Mouse (Mus musculus) urinary bladder, postnatal 25 days (tissue): ENCODE data around the gene Foxp1.

Source experiments
- DNase-seq: peaks from one replicate; pipeline ENCODE4 v3.0.0; 2022; ENCODE audit warnings: low spot score

The Foxp1 gene

DNA sequence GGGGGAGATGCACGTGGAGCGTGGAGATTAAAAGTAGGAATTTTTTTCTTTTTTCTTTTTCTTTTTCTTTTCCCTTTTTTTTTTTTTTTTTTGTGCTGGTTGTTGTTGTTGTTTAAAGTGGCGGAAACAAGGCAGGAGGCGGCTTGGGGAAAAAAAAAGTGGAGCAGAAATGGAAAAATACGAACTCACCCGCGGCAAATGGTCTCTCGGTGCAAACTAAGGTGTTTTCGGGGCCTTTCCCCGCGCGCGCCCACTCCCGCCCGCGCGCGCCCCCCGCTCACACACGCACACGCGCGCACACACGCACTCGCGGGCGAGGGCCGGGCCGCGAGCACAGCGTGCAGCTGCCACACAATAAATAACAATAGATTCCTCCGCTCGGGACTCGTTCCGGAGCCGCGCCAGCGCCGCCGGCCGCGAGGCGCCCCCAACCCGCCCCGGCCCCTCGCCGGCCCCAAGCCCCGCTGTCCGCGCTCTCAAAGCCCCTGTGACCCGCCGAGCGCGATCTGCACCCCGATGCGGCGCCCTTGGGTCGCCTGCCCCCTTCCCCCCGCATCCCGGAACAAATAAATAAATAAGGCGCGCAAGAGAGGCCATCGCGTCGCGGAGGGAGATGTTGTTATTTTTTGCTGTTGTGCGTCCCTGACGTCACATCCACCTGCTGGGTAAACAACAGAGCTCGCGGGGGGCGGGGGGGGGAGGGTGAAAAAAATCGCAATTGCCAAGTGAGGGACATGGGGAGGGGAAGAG lies at the start of gene Foxp1:
Gene Foxp1 (minus strand): TSS at position 363 of the 750 bp plus-strand sequence.
- DNase-seq: peak; percentile 67

- DNase-seq: no peak
Observed at GRCm38 (mm10) chr6:99572071-99572470, 49.5 kb upstream of the Foxp1 start.

- DNase-seq: no peak
Observed at GRCm38 (mm10) chr6:99566921-99567320, 44.4 kb upstream of the Foxp1 start.

- no peak for DNase-seq
Observed at GRCm38 (mm10) chr6:99564766-99565165, 42.2 kb upstream of the Foxp1 start.

GRCm38 (mm10) chr6:99556950-99557349 lies 34.4 kb upstream of the Foxp1 start:
- DNase-seq: no peak

GRCm38 (mm10) chr6:99552816-99553215 lies 30.3 kb upstream of the Foxp1 start:
- no peak for DNase-seq

GRCm38 (mm10) chr6:99546416-99546815 lies 23.9 kb upstream of the Foxp1 start:
- no peak for DNase-seq

GRCm38 (mm10) chr6:99545437-99545836 lies 22.9 kb upstream of the Foxp1 start:
- DNase-seq: no peak

GRCm38 (mm10) chr6:99541105-99541504 lies 18.6 kb upstream of the Foxp1 start:
- DNase-seq: no peak

DNA sequence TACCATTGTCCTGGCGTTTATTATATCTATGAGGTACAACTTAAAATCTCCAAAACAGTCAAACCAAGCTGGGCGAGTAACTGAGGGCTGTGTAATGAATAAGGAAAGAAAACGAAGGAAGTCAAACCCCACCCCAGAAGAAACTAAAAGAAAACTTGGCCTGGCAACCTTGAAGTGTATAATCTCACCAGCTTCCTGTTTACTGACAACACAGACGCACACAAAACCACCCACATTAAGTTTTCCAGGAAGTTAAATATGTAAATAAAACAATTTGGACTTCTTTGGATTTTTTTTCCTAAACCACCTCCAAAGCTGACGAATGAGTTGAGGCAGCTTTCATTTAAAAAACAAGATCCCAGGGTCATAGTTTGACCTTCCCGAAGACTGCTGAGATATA lies 18.1 kb upstream of the Foxp1 start:
- DNase-seq: no peak

- no peak for DNase-seq
Observed at GRCm38 (mm10) chr6:99540146-99540545, 17.6 kb upstream of the Foxp1 start.

DNA sequence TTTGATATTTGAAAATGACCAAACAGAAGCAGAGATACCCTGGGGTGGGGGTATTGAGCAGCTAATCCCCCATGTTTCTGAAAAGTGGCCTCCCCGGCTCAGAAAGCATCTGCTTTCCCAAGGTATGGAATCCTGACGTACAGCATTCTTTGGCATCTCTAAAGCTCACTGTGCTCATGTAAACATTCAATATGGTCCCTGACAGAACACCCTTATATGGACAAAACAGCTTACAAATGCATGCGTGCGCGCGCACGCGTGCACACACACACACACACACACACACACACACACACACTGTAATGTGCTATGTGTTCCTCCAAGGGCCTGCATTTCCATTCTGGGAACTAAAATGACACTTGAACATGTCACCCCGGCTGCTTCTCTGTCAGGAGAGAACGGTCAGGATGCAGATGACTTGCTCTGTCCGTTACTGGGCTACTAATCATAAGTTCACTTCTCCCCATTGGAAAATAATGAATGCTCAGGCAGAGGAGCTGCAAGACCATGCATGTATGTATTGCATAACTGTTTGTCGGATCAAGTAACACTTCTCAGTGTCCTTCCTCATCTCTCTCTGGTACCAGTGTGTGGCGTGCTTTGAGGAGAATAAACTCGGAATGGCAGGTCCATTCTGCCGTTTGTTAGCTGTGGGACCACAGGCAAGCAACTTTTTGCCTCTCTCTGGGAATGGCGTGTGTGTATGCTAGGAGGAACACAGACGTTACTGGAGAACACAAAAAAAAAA lies 15.8 kb upstream of the Foxp1 start:
- DNase-seq: no peak

DNA sequence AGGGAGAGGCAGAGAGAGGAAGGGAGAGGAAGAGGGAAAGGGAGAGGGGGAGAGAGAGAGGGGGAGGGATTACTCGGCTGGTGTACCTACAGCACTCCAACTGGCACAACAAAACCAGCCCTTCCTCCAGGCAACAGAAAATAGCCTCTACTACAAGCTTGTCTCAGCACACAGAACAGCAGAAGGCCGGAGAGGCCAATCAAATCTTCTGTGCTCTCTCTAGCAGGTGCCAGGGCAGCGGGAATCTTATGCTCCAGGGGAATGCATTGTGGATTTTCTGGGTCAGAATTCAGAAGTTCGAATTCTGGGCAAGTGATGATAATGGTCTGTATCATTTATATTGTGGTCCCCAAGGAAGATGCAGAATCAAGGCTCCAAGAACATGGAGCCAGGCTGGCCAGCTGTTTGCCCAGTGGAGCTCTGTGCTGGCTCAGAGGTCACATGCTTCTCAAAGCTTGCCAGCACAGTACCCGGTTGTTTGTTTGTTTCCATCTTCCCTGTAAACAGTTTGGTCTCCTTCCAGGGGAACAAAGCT lies 11.8 kb upstream of the Foxp1 start:
- DNase-seq: no peak

DNA sequence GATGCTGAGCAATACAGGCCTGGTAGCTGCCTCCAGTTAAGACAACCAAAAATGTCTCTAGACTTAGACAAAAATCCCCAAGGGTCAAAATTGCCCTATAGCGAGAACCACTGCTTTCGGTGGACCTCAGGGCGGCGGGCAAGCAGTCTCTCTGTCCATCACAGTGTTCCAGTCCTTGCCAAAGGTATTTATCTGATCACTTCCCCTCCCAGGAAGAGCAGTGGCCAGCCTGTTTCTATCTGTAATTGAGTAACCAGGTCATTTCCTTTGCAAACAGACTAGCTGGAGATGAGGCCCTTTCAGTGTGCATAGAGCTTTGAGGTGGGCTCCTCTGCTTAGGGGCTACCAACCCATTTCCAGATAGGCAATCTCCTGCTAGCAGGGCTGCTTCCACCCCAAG lies 9.9 kb upstream of the Foxp1 start:
- no peak for DNase-seq

DNA sequence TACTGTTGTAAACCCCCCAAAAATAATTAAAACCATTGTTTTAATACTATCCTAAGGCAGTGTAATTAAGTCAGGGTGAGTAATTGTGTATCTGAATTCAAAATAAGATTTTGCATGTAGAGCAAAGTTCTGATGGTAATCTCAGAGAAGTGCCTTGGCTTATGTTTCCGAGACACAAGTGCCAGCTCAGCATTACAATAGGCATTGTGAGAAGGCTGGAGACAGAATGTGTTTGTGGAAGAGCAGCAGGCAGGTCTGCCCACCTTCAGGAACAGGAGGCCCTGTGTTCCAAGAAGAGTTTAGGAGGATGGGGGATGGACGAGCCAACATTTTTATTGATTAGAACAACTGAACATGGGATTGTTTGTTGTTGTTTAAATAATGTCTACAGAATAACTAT lies 6.5 kb upstream of the Foxp1 start:
- no peak for DNase-seq

DNA sequence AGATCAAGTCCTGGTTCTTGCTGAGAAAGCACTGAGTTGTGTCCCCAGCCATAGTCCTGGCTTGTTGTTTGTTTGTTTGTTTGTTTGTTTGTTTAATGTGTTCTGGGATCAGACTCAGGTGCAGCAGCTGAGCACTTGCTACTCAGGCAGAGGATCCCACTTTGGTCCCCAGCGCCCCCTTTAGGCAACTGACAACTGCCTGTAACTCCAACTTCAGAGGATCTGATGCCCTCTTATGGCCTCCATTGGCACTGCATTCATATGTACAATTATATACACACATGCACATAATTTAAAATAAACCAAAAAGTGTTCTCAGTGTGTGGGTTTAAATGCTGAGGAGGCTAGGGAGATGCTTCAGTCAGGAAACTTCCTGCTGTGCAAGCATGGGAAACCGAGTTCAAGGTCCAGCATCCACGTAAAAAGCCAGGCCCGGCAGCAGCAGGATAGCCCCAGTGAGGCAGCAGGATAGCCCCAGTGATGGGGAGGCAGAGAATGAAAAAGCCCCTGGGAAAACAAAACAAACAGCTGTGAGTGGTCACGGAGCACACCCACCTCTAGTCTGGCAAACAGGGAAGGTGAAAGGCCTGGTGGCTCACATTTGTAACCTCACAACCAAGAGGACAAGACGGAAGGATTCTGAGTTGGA lies 5.1 kb upstream of the Foxp1 start:
- no peak for DNase-seq

DNA sequence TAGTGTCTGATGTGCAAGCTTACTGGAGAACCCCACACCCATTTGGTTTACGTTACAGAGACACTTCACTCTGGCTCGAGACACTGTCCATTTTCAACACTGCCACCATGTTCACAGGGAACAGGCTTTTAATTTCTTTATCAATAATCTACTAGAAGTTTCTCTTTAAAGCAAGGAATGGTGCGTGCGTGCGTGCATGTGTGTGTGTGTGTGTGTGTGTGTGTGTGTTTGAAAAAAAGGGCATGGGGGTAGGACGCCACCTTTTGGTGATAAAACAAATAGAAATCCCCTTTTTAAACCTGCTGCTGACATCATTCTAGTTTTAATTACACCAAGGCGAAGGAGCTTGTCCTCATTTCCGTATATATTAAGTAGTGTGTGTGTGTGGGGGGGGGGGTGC lies 2.8 kb upstream of the Foxp1 start:
- no peak for DNase-seq

DNA sequence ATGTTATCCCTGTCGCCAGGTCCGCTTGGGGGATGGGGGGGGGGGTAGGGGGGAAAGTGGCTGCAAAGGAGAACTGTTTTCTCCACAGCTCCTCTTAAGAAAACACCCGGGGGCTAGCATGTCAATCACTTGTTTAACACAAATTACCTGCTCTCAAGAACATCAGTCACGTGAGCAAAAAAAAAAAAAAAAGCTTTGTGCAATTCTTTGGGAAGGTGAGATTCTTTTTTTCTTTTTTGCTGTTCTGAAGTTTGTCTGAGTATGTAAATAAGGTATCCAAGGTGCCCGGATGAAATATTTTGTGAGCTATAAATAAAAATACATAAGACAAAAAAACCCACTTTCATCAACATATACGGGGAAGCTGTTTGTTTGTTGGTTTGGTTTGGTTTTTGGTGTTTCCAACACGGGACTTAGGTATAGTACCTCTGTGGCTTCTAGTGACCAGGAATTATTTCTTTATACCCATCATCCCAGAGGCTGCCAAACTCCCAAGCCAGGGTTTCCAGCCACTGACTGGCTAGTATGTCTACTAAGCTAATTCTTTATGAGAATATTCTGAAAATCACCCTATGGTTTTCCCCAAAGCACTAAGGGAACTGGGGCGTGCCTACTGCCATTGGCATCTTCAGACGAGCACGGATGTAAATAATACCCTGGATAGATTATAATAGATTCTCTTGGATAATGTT lies 1.3 kb upstream of the Foxp1 start:
- DNase-seq: no peak

DNA sequence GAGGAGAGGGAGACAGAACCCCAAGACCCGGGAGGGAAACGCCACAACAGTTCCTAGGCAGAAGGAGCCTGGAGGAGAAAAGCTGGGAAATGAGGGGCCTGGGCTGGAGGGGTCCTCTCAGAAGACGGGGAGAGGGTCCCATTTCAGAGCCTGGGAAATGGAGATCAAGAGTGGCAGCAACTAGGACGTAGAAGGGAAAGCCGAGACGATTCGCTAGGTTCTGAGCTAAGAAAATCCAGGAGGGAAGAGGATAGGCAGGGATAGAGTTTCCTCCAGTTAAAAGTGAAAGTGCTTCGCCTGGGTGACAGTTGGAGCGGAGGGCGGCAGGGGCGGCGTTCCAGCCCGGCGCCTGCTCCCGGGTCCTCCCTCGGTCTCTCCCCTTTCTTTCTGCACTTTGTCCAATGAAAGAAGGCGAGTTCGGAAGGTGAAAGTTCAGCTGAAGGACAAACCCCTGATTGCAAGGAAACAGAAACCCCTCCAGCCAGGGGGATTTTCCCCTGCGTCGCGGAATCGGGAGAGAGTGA lies 650 bp upstream of the Foxp1 start:
- DNase-seq: peak; percentile 57

- DNase-seq: peak; percentile 51
Observed at GRCm38 (mm10) chr6:99521641-99522358, 721 bp downstream of the Foxp1 start.

- DNase-seq: peak; percentile 52
Observed at GRCm38 (mm10) chr6:99521038-99521640, 1.4 kb downstream of the Foxp1 start.
